Mouse (Mus musculus) myocyte (in vitro differentiated cells): ENCODE results near the gene Ltbp3.

Experiments used
- CEBPB ChIP-seq: IDR thresholded peaks from 2 replicates; pipeline ENCODE4 v1.6.1; 2011; ENCODE audit warnings: mild to moderate bottlenecking, moderate library complexity; ENCODE audit not compliant: poor library complexity, insufficient read depth, severe bottlenecking
- MAX ChIP-seq: IDR thresholded peaks from one replicate; pipeline ENCODE4 v1.6.1; 2011; ENCODE audit warnings: low read depth, mild to moderate bottlenecking, control low read depth
- MYOG ChIP-seq, 3 experiments: IDR thresholded peaks; one replicate each; pipeline ENCODE4 v1.6.1; 2011; ENCODE audit warnings: control low read depth in 2 of 3, low read depth in 2 of 3, mild to moderate bottlenecking in 2 of 3; ENCODE audit not compliant: insufficient read length in 2 of 3, control insufficient read depth in 1 of 3, insufficient read depth in 1 of 3
- POLR2A ChIP-seq: IDR thresholded peaks from one replicate; pipeline ENCODE4 v1.6.1; 2011; ENCODE audit warnings: low read depth, mild to moderate bottlenecking, control low read depth, moderate library complexity; ENCODE audit not compliant: insufficient read length
- POLR2AphosphoS2 ChIP-seq: IDR thresholded peaks from one replicate; pipeline ENCODE4 v1.6.1; 2011; ENCODE audit warnings: low read depth, control low read depth; ENCODE audit not compliant: insufficient read length
- TCF3 ChIP-seq: IDR thresholded peaks from one replicate; pipeline ENCODE4 v1.6.1; 2011; ENCODE audit warnings: low read depth, control low read depth; ENCODE audit not compliant: insufficient read length
- USF1 ChIP-seq: IDR thresholded peaks from one replicate; pipeline ENCODE4 v1.6.1; 2011; ENCODE audit warnings: low read depth, mild to moderate bottlenecking, control low read depth, moderate library complexity

- no peak for TF ChIP-seq MAX
- TF ChIP-seq POLR2A: no peak
- TF ChIP-seq MYOG (IDR thresholded peaks at IDR 0.05; ENCODE audit: control insufficient read depth in 1 of 3, insufficient read depth in 1 of 3, insufficient read length in 2 of 3, low read depth in 2 of 3): no peak
- TF ChIP-seq USF1: no peak
- TF ChIP-seq TCF3: no peak
- TF ChIP-seq POLR2AphosphoS2: no peak
- TF ChIP-seq CEBPB: no peak
Measured at GRCm38 (mm10) chr19:5730314-5731186, 10.2 kb upstream of the Ltbp3 start.
